Mouse (Mus musculus) kidney, embryonic 15.5 days (tissue): ENCODE results near the gene Parvb. TPM values are rescaled to one million over a fixed set of nuclear protein-coding genes. Genes with fewer than 3 reads are reported as not detected.
A peak's percentile ranks its signal among the peaks of the same experiment; 100 is the strongest.

Experiments
- ATAC-seq: fragments of 200-750 bp; cut with Nextera tagmentation; replicated peaks from 2 replicates; pipeline ENCODE4 v1.8.0; 2017; ENCODE audit warnings: moderate TSS enrichment; ENCODE audit not compliant: low FRiP score
- H3K27ac ChIP-seq: fragments of 300-500 bp; sonication (generic); 2 replicates; pipeline ENCODE4 v1.5.1; 2015; ENCODE audit warnings: mild to moderate bottlenecking, inconsistent platforms
- H3K27me3 ChIP-seq: fragments of 300-500 bp; sonication (generic); 2 replicates; pipeline ENCODE4 v1.6.1; 2015; ENCODE audit warnings: inconsistent platforms
- H3K36me3 ChIP-seq: fragments of 300-500 bp; sonication (generic); 2 replicates; pipeline ENCODE4 v1.6.1; 2015; ENCODE audit warnings: inconsistent platforms
- H3K4me1 ChIP-seq: fragments of 300-500 bp; sonication (generic); 2 replicates; pipeline ENCODE4 v1.6.1; 2015; ENCODE audit warnings: inconsistent platforms
- H3K4me2 ChIP-seq: fragments of 300-500 bp; sonication (generic); 2 replicates; pipeline ENCODE4 v1.6.1; 2015; ENCODE audit warnings: moderate library complexity, mild to moderate bottlenecking, inconsistent platforms
- H3K4me3 ChIP-seq: fragments of 300-500 bp; sonication (generic); replicated peaks from 2 replicates; pipeline ENCODE4 v1.5.1; 2015; ENCODE audit warnings: mild to moderate bottlenecking, inconsistent platforms
- H3K9ac ChIP-seq: fragments of 300-500 bp; sonication (generic); 2 replicates; pipeline ENCODE4 v1.6.1; 2015; ENCODE audit warnings: mild to moderate bottlenecking, inconsistent platforms
- H3K9me3 ChIP-seq: fragments of 300-500 bp; sonication (generic); replicated peaks from 2 replicates; pipeline ENCODE4 v1.6.1; 2016; ENCODE audit warnings: inconsistent platforms
- whole genome bisulfite sequencing: fragments of 180-500 bp; shearing (Covaris S2); methylation state at CpG from one replicate; pipeline ENCODE4 v1.1.7; 2015; ENCODE audit warnings: mixed read lengths; 5-methylcytosine and 5-hydroxymethylcytosine counted together
- polyA plus RNA-seq: library from polyadenylated mRNA; unstranded; fragments of >200 nt; fragmentation: Nextera tagmentation; extraction: Ambion mirVana; gene quantifications from 2 replicates; pipeline ENCODE4 v1.2.1, GENCODE M21; 2015

Parvb gene
- polyA plus RNA-seq, 1 experiment from 2014 or later = 4.7 TPM

GRCm38 (mm10) chr15:84218783-84219271 lies 13.0 kb upstream of the Parvb start:
- H3K27me3 ChIP-seq = 0 out of 2 replicates have a peak, but pooled peaks cover 7% of the 10 kb centered on the region
- H3K9ac ChIP-seq = no peak overlapping the region
- peaks cover 65% of the 10 kb centered on the region for H3K4me1 ChIP-seq
- no peak for ATAC-seq
- WGBS = 24% methylated on average over 9 of the region's 9 CpGs
- no peak overlapping the region for H3K4me3 ChIP-seq
- peak overlapping the region; percentile 71 for H3K27ac ChIP-seq
- 0 out of 2 replicates have a peak overlapping the region, but pooled peaks have one; percentile 3 for H3K4me2 ChIP-seq
- H3K36me3 ChIP-seq = peaks cover 16% of the 10 kb centered on the region
- H3K9me3 ChIP-seq = no peaks in the 10 kb centered on the region

GRCm38 (mm10) chr15:84221539-84221938 lies 10.3 kb upstream of the Parvb start:
- Histone ChIP-seq H3K4me1 (peaks cover 43% of the 10 kb centered on the region), H3K9me3 (no peaks in the 10 kb centered on the region), H3K36me3 (no peaks in the 10 kb centered on the region), H3K4me2 (no peak overlapping the region), H3K4me3 (no peak overlapping the region), H3K27me3 (peaks cover 21% of the 10 kb centered on the region), H3K9ac (no peak overlapping the region), H3K27ac (no peak overlapping the region; the same call in 1 of the 2 replicates)
- ATAC-seq = no peak; the same call in 1 of the 2 replicates
- WGBS = 50% methylated on average over 5 of the region's 5 CpGs

- H3K9ac ChIP-seq = no peak overlapping the region
- peaks cover 24% of the 10 kb centered on the region for H3K4me1 ChIP-seq
- no peak overlapping the region for H3K27ac ChIP-seq
- no peaks in the 10 kb centered on the region for H3K36me3 ChIP-seq
- peak; percentile 40; the same call in 1 of the 2 replicates for ATAC-seq
- H3K9me3 ChIP-seq = no peaks in the 10 kb centered on the region
- 31% methylated on average over 6 of the region's 6 CpGs for WGBS
- H3K4me2 ChIP-seq = no peak overlapping the region
- peaks cover 15% of the 10 kb centered on the region for H3K27me3 ChIP-seq
- no peak overlapping the region for H3K4me3 ChIP-seq
Measured at GRCm38 (mm10) chr15:84223423-84223822, 8.4 kb upstream of the Parvb start.

- H3K27me3 ChIP-seq = peaks cover 24% of the 10 kb centered on the region
- H3K36me3 ChIP-seq = no peaks in the 10 kb centered on the region
- peaks cover 13% of the 10 kb centered on the region; the same call in 1 of the 2 replicates for H3K4me1 ChIP-seq
- WGBS = 41% methylated on average over 10 of the region's 10 CpGs
- ATAC-seq = no peak
- H3K4me3 ChIP-seq = no peak overlapping the region
- H3K9me3 ChIP-seq = no peaks in the 10 kb centered on the region
- no peak overlapping the region for H3K27ac ChIP-seq
- no peak overlapping the region for H3K9ac ChIP-seq
- no peak overlapping the region for H3K4me2 ChIP-seq
Measured at GRCm38 (mm10) chr15:84224779-84225178, 7.1 kb upstream of the Parvb start.

GRCm38 (mm10) chr15:84226918-84227317 lies 4.9 kb upstream of the Parvb start:
- 82% methylated on average over 15 of the region's 15 CpGs for WGBS
- peaks cover 23% of the 10 kb centered on the region for H3K4me1 ChIP-seq
- no peak overlapping the region for H3K27ac ChIP-seq
- no peak overlapping the region for H3K4me2 ChIP-seq
- H3K9ac ChIP-seq = no peak overlapping the region
- H3K27me3 ChIP-seq = peaks cover 39% of the 10 kb centered on the region
- no peak for ATAC-seq
- H3K9me3 ChIP-seq = no peaks in the 10 kb centered on the region
- no peaks in the 10 kb centered on the region for H3K36me3 ChIP-seq
- H3K4me3 ChIP-seq = no peak overlapping the region

- Histone ChIP-seq H3K27me3 (peaks cover 36% of the 10 kb centered on the region), H3K4me3 (peak overlapping the region; percentile 58; the same call in 1 of the 2 replicates), H3K27ac (no peak overlapping the region), H3K4me2 (peak overlapping the region; percentile 91; the same call in 1 of the 2 replicates), H3K9me3 (no peaks in the 10 kb centered on the region), H3K9ac (no peak overlapping the region), H3K36me3 (no peaks in the 10 kb centered on the region), H3K4me1 (peaks cover 26% of the 10 kb centered on the region)
- ATAC-seq = no peak
- WGBS = 10% methylated on average over 5 of the region's 5 CpGs
Measured at GRCm38 (mm10) chr15:84230661-84231060, 1.2 kb upstream of the Parvb start.

GRCm38 (mm10) chr15:84231113-84231712 lies 630 bp upstream of the Parvb start:
- H3K27ac ChIP-seq = peak overlapping the region; percentile 38
- H3K27me3 ChIP-seq = peaks cover 31% of the 10 kb centered on the region
- peaks cover 26% of the 10 kb centered on the region for H3K4me1 ChIP-seq
- WGBS = 5% methylated on average over 16 of the region's 16 CpGs
- peak overlapping the region; percentile 30; the same call in 1 of the 2 replicates for H3K9ac ChIP-seq
- H3K4me3 ChIP-seq = peak overlapping the region; percentile 58
- ATAC-seq = peak; percentile 44; the same call in 1 of the 2 replicates
- peak overlapping the region; percentile 91 for H3K4me2 ChIP-seq
- no peaks in the 10 kb centered on the region for H3K9me3 ChIP-seq
- no peaks in the 10 kb centered on the region for H3K36me3 ChIP-seq

GRCm38 (mm10) chr15:84232609-84233008 lies 766 bp downstream of the Parvb start:
- no peak for ATAC-seq
- H3K4me2 ChIP-seq = peak overlapping the region; percentile 91
- H3K27ac ChIP-seq = no peak overlapping the region; the same call in 1 of the 2 replicates
- no peaks in the 10 kb centered on the region for H3K9me3 ChIP-seq
- peaks cover 35% of the 10 kb centered on the region for H3K27me3 ChIP-seq
- H3K4me1 ChIP-seq = peaks cover 26% of the 10 kb centered on the region
- H3K4me3 ChIP-seq = peak overlapping the region; percentile 58
- no peaks in the 10 kb centered on the region for H3K36me3 ChIP-seq
- WGBS = 22% methylated on average over 8 of the region's 8 CpGs
- H3K9ac ChIP-seq = peak overlapping the region; percentile 52; the same call in 1 of the 2 replicates

- no peak for ATAC-seq
- Histone ChIP-seq H3K27me3 (peaks cover 38% of the 10 kb centered on the region), H3K4me1 (peaks cover 47% of the 10 kb centered on the region), H3K36me3 (no peaks in the 10 kb centered on the region), H3K9me3 (no peaks in the 10 kb centered on the region), H3K9ac (no peak overlapping the region), H3K4me2 (no peak overlapping the region), H3K4me3 (no peak overlapping the region), H3K27ac (peak overlapping the region; percentile 55; the same call in 1 of the 2 replicates)
- WGBS = 87% methylated on average over 7 of the region's 7 CpGs
Measured at GRCm38 (mm10) chr15:84234794-84235581, 3.1 kb downstream of the Parvb start.

GRCm38 (mm10) chr15:84235646-84236045 lies 3.8 kb downstream of the Parvb start:
- Histone ChIP-seq H3K4me2 (no peak overlapping the region), H3K9me3 (no peaks in the 10 kb centered on the region), H3K4me3 (no peak overlapping the region), H3K4me1 (peaks cover 45% of the 10 kb centered on the region), H3K27me3 (peaks cover 34% of the 10 kb centered on the region), H3K9ac (no peak overlapping the region), H3K27ac (peak overlapping the region; percentile 55; the same call in 1 of the 2 replicates), H3K36me3 (no peaks in the 10 kb centered on the region)
- 77% methylated on average over 7 of the region's 7 CpGs for WGBS
- ATAC-seq = peak; percentile 49; the same call in 1 of the 2 replicates

- H3K4me2 ChIP-seq = 0 out of 2 replicates have a peak overlapping the region, but pooled peaks have one; percentile 37
Measured at GRCm38 (mm10) chr15:84238552-84238951, 6.7 kb downstream of the Parvb start.

GRCm38 (mm10) chr15:84238991-84239401 lies 7.2 kb downstream of the Parvb start:
- Histone ChIP-seq H3K27ac (no peak overlapping the region), H3K4me3 (no peak overlapping the region), H3K4me1 (peaks cover 29% of the 10 kb centered on the region), H3K36me3 (no peaks in the 10 kb centered on the region), H3K9ac (no peak overlapping the region), H3K4me2 (peak overlapping the region; percentile 37), H3K27me3 (peaks cover 18% of the 10 kb centered on the region), H3K9me3 (no peaks in the 10 kb centered on the region)
- 23% methylated on average over 16 of the region's 16 CpGs for WGBS
- no peak for ATAC-seq

More at GRCm38 (mm10) chr15:84238552-84238951, 6.7 kb downstream of the Parvb start:
- ATAC-seq = no peak
- 21% methylated on average over 15 of the region's 15 CpGs for WGBS
- Histone ChIP-seq H3K9ac (no peak overlapping the region), H3K4me1 (peaks cover 29% of the 10 kb centered on the region), H3K9me3 (no peaks in the 10 kb centered on the region), H3K36me3 (no peaks in the 10 kb centered on the region), H3K27ac (no peak overlapping the region), H3K27me3 (peaks cover 18% of the 10 kb centered on the region), H3K4me3 (no peak overlapping the region)
